Comparison of ENCODE assay signal across 8 mouse cellular contexts in the genomic region with DNA sequence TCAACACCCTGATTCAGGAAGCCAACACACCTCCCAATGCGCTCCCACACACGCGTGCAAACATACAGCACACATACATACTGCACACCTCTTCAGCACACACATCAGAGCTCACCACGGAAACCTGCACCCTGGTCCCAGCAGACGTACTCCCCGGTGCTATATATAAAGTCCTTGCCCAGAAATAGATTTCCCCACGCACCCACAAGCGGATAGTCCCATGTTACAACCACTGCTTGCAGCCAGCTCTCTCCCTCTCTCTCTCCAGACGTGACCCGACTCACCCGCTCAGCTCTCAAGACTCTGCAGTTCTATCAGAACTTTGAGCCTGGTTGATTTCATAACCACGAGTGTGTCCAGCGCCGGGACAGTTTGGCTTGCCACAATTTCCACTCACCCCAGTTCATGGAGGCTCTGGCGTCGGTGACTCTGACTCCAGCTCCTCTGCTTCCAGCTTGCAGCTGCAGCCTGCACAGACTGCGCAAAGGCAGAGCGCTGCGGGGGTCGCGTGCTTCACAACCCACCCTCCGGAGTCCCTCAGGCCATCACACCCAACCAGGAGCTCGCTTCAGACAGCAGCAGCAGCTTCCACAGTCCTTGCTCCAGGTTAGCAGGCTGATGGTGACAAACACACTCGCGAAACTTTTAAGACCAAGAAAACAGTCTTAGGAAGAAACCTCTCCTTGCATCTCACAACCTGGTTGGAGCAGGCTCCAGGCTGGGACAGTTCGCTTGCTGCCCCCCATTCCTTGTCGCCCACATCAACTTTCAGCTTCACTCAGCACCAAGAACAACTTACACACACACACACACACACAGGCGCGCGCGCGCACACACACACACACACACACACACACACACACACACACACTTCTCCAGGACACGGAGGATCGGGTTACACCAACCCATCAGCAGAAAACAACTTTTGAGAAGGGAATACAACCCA. TPM values are rescaled to one million over a fixed set of nuclear protein-coding genes. Genes with fewer than 3 reads are reported as not detected.
A peak's percentile ranks its signal among the peaks of the same experiment; 100 is the strongest.
DNase-seq lines count a peak whose midpoint lies in the region; ATAC-seq and TF ChIP-seq lines count a peak whose summit lies in the region.

No protein-coding gene starts in this region.

- peak overlapping the region; percentile 66 for H3K9ac ChIP-seq in hindbrain, embryonic 13.5 days
- H3K9ac ChIP-seq in lung, postnatal 0 days (replicated peaks; ENCODE audit: low read depth): peak overlapping the region; percentile 60

- H3K36me3 ChIP-seq in hindbrain, embryonic 13.5 days: no peaks in the 10 kb centered on the region
- no peaks in the 10 kb centered on the region for H3K36me3 ChIP-seq in lung, postnatal 0 days (ENCODE audit: insufficient read depth, low read length)

- H3K27me3 ChIP-seq in hindbrain, embryonic 13.5 days: no peaks in the 10 kb centered on the region; the same call in 1 of the 2 replicates
- H3K27me3 ChIP-seq in lung, postnatal 0 days (replicated peaks; ENCODE audit: insufficient read depth, low read length): no peaks in the 10 kb centered on the region

- peak; percentile 43 for DNase-seq in ZHBTc4 (ENCODE audit: low read depth, low spot score)
- DNase-seq in cerebellum, postnatal 25 days: peak; percentile 33 to 48
- peak; percentile 78 for DNase-seq in gastrocnemius, adult 18-20 months (ENCODE audit: low spot score)
- DNase-seq in layer of hippocampus, postnatal 36 days: peak; percentile 16 to 21
- peak; percentile 67 for DNase-seq in lung, postnatal 0 days (ENCODE audit: low spot score)
- peak; percentile 65 for DNase-seq in retina, embryonic 14.5 days (ENCODE audit: low spot score)

- 7% methylated on average over 34 of the region's 34 CpGs for whole genome bisulfite sequencing in hindbrain, embryonic 13.5 days
- 2% methylated on average over 34 of the region's 34 CpGs for WGBS in lung, postnatal 0 days

- peak overlapping the region; percentile 67 for H3K4me3 ChIP-seq in hindbrain, embryonic 13.5 days
- peak overlapping the region; percentile 63 for H3K4me3 ChIP-seq in lung, postnatal 0 days (ENCODE audit: low read depth, low read length)

- ATAC-seq in hindbrain, embryonic 13.5 days (ENCODE audit: low FRiP score): peak; percentile 55
- ATAC-seq in lung, postnatal 0 days: peak; percentile 37
- ATAC-seq in erythroid progenitor cell, adult 5-6 weeks (replicated peaks; ENCODE audit: low FRiP score, poor library complexity, severe bottlenecking): no peak

- H3K27ac ChIP-seq in hindbrain, embryonic 13.5 days: 0 out of 2 replicates have a peak overlapping the region, but pooled peaks have one; percentile 55
- H3K27ac ChIP-seq in lung, postnatal 0 days (ENCODE audit: low read length): peak overlapping the region; percentile 76

- 0 out of 2 replicates have a peak, but pooled peaks have one; percentile 13 for TF ChIP-seq EP300 in lung, postnatal 0 days (IDR thresholded peaks at IDR 0.05)

- H3K9me3 ChIP-seq in hindbrain, embryonic 13.5 days: no peaks in the 10 kb centered on the region
- H3K9me3 ChIP-seq in lung, postnatal 0 days (ENCODE audit: low read length): no peaks in the 10 kb centered on the region

- peak overlapping the region; percentile 82 for H3K4me2 ChIP-seq in hindbrain, embryonic 13.5 days
- peak overlapping the region; percentile 77 for H3K4me2 ChIP-seq in lung, postnatal 0 days (replicated peaks; ENCODE audit: low read depth, low read length)

- peaks cover 10% of the 10 kb centered on the region for H3K4me1 ChIP-seq in hindbrain, embryonic 13.5 days (replicated peaks)
- H3K4me1 ChIP-seq in lung, postnatal 0 days (ENCODE audit: insufficient read depth, low read depth, low read length): no peaks in the 10 kb centered on the region; the same call in 1 of the 2 replicates

- no peak for TF ChIP-seq CTCF in lung, postnatal 0 days (IDR thresholded peaks at IDR 0.05)

RNA-seq across cellular contexts. Expression of a gene that starts 1.2 kb away (rescaled TPM):
- total RNA-seq in gastrocnemius, adult 18-20 months (2021): 100 to 1,000 TPM; 183 to 184 TPM
- polyA plus RNA-seq in hindbrain, embryonic 13.5 days (2015; fragmentation: Nextera tagmentation; extraction: Ambion mirVana): 11.0 and 11.6 TPM in 2 replicates
- 1 to 10 TPM; 9.5 to 9.9 TPM for total RNA-seq in layer of hippocampus, postnatal 36 days (2021)
- polyA plus RNA-seq in lung, postnatal 0 days (2015; fragmentation: Nextera tagmentation; extraction: Ambion mirVana): 96.4 and 104 TPM in 2 replicates
- total RNA-seq in erythroid progenitor cell, adult 5-6 weeks (2015; ENCODE audit: low replicate concordance): 1.7 TPM in 1 of 2 replicates, not detected in the other
- total RNA-seq in erythroid progenitor cell, adult 5-6 weeks (2017; ENCODE audit: low replicate concordance): 1.0 TPM in 1 of 2 replicates, not detected in the other

Comparison
In these comparisons a context has a peak if more than half of its experiments do, and no peak if none do; other contexts are left out.
1. DNase-seq: peak in every context shown above with its lines; median percentile 78 in gastrocnemius, adult 18-20 months; 67 in lung, postnatal 0 days; 65 in retina, embryonic 14.5 days; 43 in ZHBTc4; 40 in cerebellum, postnatal 25 days; 18 in layer of hippocampus, postnatal 36 days.
2. RNA of a gene that starts 1.2 kb away (total RNA-seq): 183 to 184 TPM in gastrocnemius, adult 18-20 months; 9.5 to 9.9 TPM in layer of hippocampus, postnatal 36 days and 1.0 to 1.7 TPM in erythroid progenitor cell, adult 5-6 weeks; every median in the first group is over 10 times any median in the second.